Mouse (Mus musculus) brain, embryonic 14.5 days (tissue): Measurements from ENCODE around the gene Thsd4.

ENCODE experiments used
- CTCF ChIP-seq: fragments of 200-500 bp; IDR thresholded peaks from 2 replicates; pipeline ENCODE4 v1.5.1; 2012; ENCODE audit warnings: inconsistent platforms, mild to moderate bottlenecking, moderate library complexity, borderline replicate concordance; ENCODE audit not compliant: insufficient read depth, insufficient read length; ENCODE audit errors: extremely low read depth
- POLR2A ChIP-seq: fragments of 200-500 bp; IDR thresholded peaks from 2 replicates; pipeline ENCODE4 v1.6.1; 2012; ENCODE audit warnings: mild to moderate bottlenecking, inconsistent platforms, borderline replicate concordance; ENCODE audit not compliant: poor library complexity, insufficient read depth, insufficient read length, severe bottlenecking; ENCODE audit errors: extremely low read depth

DNA sequence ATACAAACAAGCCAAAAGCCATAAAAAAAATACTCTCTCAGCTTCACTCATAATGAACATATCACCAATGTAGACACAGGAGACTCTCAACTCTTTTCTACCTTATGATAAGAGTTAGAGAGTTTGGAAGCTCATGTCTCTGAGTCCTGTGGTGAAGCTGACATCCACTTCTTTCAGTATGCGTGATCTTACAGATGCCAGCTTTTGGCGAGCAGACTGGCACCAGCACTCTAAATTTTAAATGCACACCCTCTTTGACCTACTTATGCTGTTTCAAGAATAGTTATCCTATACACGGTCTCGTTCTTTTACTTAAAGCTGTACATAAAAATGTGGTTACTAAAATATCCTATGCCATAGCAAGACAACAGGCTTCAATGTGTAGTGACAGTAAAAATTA is 524.1 kb downstream of the Thsd4 start:
- TF ChIP-seq CTCF = no peak
- TF ChIP-seq POLR2A = no peak
